Mouse (Mus musculus) gastrocnemius, adult 8-10 months (tissue): ENCODE measurements around the gene U90926. TPM values are rescaled to one million over a fixed set of nuclear protein-coding genes. Genes with fewer than 3 reads are reported as not detected.
"Not testable (repeated sequence)": the region's sequence is repeated elsewhere in the genome, so short reads cannot be mapped to it uniquely, and the experiment has no call there.

Experiments used
- DNase-seq, 2 experiments: peaks; one replicate each; pipeline ENCODE4 v3.0.0; 2022; ENCODE audit warnings: low spot score in 2 of 2
- total RNA-seq, 4 experiments: library from RNA; stranded (reverse); gene quantifications; 2 replicates each; pipeline ENCODE4 v1.2.4; 2022

U90926 gene
- total RNA-seq, 4 experiments from 2014 or later, result not detected

DNA sequence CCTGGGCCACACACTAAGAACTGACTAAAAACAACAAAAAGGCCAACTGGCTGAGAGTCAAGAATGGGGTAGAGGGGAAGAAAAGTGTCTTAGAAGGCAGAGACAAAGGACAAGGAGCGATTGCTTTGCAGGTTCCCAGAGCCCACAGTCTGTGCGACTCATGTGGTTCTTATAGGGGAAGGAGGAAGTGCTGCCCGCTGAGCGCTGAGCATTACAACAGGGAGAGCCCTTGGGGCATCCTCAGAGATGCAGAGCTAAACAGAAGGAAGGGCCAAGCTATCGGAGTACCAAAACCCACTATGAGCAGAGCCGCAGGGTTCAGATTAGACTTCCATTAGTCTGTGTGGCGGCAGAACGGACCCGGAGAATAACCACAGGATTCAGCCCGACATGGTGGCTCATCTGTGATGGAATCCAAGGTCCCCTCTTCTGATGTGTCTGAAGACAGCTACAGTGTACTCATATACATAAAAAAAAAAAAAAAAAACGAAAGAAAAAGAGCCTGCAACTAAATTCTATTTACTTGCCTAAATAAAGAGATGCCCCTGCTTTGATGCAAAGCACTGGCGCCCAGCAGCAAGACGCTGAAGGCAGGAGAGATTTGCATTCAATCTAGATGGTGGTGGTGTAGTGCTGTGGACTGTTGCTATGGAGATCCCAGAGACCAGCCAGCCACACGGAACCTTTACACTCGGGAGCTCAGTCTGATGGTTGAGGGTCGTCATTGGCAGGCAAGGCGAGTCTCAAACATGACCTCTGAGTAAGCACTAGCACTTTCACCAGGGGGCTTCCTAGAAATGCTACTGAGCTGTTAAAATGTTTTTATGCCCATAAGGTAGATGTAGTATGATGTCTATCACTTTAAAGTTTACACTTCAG lies 3.9 kb upstream of the U90926 start:
- no peak for DNase-seq

DNA sequence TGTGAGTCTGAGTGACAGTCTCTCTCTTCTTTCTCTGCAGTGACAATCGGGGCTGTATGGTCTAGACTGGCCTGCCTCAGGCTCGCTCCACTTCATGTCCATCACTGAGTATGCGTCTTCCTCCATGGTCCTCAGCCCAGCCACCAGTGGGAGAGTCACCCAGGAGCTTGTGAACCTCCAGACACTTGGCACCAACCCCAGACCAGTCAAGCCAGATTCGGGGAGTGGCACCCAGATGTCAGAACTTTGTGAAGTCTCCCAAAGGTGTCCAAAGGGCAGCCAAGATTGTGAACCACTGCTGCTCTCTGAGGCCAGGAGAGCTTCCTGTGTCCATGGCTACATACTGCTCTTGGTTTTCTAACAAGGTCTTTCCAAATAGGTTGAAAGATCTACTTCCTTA lies 3.0 kb downstream of the U90926 start:
- DNase-seq, result no peak

DNA sequence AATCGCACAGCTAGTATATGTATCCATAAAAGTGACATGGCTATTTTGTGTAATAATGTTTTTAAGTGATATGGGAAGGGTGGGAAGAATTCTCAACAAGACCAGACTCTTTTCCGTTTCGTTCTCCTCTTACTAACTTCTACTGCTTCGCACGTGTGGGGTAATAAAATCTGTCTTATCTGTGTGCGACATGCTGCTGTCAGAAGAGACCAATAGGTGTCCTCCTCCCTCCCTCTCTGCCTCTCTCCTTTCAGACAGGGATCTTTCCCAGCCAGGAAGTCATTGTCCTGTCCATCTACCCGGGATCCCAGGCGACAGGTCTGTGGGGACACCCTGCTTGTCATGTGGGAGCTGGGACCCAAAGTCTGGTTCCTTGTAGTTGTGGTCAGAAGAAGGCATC lies 5.0 kb downstream of the U90926 start:
- DNase-seq, result no peak

DNA sequence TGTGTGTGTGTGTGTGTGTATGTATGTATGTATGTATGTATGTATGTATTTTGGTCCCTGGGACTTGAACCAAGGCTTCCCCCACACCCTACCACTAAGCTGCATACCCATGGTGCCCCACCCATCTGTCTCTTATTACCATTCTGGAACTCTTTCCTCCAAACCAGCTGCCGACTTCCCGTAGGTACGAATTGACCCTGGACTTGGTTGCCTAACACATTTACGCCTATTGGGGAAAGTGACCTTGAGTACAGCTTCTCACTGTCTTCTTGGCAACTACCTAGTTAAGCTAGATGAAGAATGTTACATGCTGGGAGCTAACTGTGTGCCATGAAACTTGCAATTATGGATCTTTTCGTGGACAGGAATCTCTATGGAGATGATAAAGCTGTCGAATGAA lies 9.1 kb downstream of the U90926 start:
- DNase-seq, result no peak

DNA sequence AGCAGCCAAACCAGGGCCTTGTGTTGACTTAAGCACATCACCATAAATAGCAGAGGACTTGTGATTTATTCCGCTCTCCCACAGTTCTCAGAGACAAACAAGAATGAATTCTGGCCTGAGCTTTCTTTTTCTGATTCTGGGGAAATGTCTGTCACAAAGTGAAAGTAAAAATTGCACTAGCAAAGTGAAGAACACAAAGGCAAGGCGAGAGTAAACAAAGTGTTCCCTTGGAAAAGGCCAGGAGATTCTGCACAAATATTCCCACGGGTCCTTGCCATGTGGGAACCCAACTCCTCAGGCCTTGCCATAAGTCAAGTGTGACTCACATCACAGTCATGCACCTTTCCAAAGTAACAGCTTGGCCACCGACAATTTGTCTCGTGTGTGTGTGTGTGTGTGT lies 9.5 kb downstream of the U90926 start:
- DNase-seq, result no peak

DNA sequence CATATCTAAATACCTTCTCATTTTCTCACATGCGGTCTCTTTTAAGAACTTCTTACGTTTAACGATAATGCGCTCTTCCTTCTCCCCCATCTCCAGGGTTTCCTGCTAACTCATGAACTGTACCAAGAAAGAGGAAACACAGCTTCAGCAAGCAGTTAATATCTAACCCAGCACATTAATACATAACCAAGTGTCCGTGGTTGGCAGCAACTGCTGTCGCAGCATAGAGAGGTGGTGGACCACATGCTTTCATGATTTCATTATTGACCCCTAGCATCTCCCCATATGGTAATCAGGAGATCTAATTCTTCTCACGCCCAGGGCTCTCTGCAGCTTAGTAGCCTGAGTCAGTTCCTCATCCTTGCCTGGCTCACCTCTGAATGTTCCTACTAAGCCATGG lies 10.0 kb downstream of the U90926 start:
- no peak for DNase-seq

DNA sequence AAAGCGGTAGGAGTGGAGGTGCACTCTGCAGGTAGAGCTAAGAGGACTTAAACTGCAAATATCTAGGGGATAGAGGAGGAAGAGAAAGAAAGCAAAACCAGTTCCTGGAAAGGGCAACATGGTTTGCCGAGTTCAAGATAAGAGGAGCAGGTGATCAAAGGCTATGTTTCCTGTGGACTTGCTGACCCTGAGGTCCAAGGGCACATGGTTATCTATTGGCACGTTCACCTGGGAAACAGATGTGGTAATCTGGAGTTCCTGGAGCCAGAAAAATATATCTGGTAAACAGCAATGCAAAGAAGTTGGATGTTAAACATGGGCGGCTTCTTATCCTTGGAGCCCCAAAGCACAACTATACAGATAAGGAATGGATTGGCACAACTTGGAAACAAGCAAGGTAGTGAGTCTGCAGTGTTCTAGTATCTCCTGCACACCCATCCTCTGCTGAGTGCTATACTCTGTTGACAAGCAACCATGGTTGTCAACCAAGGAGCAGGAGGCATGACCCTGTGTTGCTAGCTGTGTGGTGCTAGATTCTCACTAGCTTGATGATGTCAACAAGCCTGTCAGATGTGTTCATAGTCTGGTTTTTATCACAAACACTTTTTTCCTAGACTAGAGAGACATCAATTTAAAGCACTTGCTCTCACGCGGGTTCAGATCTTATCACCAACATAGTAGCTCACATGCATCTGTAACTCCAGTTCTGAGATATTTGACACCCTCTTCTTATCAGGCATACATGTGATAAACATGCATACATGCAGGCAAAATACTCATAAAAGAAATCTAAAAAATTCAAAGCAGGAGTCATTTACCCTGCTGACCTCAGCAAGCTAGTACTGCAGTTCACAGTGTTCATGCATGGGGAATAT lies 10.8 kb downstream of the U90926 start:
- DNase-seq, result no peak

DNA sequence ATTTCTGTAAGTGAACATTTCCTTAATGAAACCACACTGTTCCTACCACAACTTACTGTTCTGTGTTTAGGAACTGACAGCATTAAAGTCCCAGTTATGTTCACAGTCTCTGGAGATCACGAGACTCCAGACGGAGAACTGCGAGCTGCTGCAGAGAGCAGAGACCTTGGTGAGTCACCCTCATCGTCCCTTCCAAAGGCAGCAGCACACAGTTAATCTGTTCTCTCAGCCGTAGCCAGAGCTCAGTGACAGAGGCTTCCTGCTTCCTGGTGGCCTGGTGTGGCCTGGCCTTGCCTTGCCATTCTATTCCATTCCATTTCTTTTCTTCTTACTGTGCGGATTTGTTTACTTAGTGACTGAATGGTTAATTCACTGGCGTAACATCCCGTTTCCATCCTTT lies 16.9 kb downstream of the U90926 start:
- no peak for DNase-seq

DNA sequence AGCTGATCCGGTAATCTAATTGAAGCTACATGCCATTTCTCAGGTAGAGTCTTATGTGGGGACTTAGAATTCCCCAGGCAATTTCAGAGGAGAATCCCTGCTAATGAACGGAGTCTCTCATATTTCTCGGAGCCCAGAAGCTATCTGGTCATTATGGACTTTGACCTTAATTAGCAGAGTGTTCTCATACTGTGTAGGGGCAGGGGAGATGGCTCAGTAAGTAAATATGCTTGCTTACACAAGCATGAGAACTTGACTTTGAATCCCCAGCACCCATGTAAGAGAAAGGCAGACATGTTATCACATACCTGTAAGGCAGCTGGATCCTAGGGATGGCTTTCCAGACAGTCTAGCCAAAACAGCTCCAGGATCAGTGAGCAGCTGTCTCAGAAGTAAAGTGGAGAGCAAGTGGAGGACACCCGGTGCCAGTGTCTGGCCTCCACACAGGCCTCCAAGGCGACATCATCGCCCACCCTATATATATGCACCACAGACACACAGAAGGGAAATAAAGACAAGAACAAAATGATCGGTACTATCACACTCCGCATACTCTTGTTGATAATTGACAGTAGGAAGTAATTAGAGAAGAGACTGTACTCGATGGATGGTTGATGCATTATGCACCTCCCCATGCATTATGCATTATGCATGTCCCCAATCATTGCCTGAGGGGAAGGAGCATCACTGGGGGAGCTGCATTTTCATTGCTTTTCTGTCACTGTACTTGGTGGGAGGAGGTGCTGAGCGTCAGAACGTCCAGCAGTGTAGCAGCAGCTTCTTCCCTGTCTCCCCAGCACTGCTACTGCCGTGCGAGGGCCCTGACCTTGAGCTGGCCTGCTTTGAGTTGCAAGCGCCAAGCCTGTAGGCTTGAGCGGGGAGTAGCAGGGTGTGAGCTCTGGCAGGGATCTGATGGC lies 18.1 kb downstream of the U90926 start:
- no peak for DNase-seq

DNA sequence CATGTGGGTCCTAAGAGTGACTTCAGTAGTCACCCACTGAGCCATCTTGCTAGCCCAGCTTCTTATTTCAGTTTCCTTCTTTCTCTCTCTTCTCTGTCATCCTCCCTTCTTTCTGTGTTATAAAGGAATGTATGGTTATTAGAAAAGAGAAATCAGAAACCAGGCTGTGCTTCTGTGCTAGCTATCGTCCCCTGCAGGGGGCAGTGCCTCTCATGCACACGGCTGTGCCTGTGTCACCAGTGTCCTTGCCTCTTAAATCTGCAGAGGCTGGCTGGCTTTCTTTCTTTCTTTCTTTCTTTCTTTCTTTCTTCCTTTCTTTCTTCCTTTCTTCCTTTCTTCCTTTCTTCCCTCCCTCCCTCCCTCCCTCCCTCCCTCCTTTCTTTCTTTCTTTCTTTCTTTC lies 19.5 kb downstream of the U90926 start:
- not testable (repeated sequence) for DNase-seq

DNA sequence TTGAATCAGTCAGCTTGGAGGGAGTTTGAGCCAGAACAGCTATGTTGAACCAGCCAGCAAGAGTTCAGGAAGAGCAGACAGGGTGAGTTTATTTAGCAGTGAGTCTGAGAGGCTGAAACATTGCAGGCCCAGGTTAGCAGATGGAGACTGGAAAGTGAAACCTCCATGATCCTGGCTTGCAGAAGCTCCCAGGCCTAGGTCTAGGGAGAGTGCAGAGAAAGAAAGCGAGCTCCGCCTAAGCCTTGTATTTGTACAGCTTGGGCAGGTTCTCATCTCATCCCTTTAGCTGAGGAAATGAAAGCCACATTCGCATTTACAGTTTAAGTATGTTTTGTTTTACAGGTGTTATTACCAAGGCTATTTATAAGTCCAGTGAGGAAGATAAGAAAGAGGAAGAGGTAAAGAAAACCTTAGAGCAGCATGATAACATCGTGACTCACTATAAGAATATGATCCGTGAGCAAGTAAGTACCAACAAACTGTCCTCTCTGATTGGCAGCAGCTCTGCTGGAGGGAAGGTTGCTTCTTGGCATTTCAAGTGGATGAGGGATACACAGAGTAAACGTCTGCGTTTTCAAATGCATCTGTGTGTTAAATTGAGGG lies 26.2 kb downstream of the U90926 start:
- no peak for DNase-seq

DNA sequence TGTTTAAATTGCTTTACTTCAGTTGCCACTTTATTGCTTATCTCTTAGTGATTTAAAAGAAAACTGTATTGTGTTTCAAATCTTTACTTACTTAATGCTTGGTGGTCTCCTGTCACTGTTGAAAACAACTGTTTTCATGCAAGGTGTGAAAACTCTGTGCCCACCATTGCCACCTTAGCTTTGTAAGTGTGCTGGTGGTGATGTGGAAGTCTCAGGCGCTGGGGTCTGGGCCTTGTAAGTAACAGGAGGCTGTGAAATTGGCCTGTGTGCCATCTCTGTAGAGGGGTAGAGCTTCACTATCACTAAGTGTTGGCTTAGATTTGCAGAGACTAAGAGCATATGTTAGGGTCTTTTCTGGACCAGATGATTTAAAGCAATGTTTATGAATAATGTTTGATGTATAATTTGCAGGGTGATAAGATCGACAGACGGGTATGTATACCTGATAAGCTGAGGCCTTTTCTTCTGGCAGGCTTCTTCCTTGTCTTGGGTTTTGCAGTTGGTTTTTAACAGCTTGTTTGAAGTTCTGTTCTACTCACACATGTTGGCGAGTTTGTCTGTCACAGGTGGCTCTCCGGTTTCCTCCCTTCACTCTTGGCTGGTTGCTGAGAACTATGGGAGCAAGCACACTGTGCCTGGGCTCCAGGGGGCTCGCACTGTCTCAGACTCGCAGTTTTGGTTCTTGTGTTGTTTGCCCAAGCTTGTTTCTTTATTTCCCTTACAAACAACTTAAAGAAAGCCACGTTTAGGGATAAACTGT lies 32.0 kb downstream of the U90926 start:
- DNase-seq, result no peak

DNA sequence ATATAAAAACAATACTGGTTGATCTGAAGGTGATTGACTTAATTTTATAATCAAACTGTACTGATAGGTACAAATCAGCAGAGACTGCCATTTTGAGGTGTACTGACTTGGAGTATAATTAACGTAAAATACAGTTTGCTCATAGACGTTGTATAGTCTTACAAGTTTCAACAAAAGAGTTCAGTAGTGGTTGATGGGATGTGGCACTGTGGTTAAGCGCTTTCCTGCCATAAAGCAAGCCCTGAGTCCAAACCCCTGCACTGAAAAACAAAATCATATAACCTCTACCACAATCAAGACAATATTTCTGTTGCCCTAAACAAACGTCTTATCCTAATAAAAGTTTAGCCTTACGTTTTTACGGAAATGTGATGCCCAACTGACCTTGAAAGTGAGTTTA lies 49.2 kb downstream of the U90926 start:
- DNase-seq, result no peak

Other genes with a start within 250 kb of the U90926 start
- gene Odaph, start 227.9 kb downstream of the U90926 start, total RNA-seq, result not detected
- 1 to 10 TPM; 4.2 to 7.5 (median 5.7) TPM for gene Cdkl2, start 171.5 kb downstream of the U90926 start, total RNA-seq
- gene G3bp2, start 131.7 kb downstream of the U90926 start, total RNA-seq, result 10 to 100 TPM; 53.3 to 63.2 (median 60.7) TPM
- 10 to 100 TPM; 68.9 to 76.0 (median 74.1) TPM for gene Uso1, start 77.5 kb downstream of the U90926 start, total RNA-seq
- under 1 TPM in 1 of 4 experiments, not detected in 3; 0.19 TPM for gene Ppef2, start 40.9 kb upstream of the U90926 start, total RNA-seq
- gene Naaa, start 62.8 kb upstream of the U90926 start, total RNA-seq, result 1 to 10 TPM; 4.7 to 6.2 (median 5.6) TPM
- 10 to 100 TPM; 15.4 to 21.1 (median 18.4) TPM for gene Sdad1, start 95.1 kb upstream of the U90926 start, total RNA-seq
- gene Cxcl9, start 112.7 kb upstream of the U90926 start, total RNA-seq, result under 1 TPM in 2 of 4 experiments, not detected in 2; 0.15 to 0.47 TPM
- gene Art3, start 116.4 kb upstream of the U90926 start, total RNA-seq, result 100 to 1,000 TPM; 404 to 480 (median 430) TPM
- under 1 TPM in 1 of 4 experiments, not detected in 3; 0.46 TPM for gene Cxcl10, start 133.5 kb upstream of the U90926 start, total RNA-seq
- gene Nup54, start 219.8 kb upstream of the U90926 start, total RNA-seq, result 10 to 100 TPM in 3 of 4 experiments, 1 to 10 TPM in 1; 9.5 to 13.5 (median 10.8) TPM